Mouse (Mus musculus) kidney, embryonic 15.5 days (tissue): Measurements from ENCODE around the gene Calml3. TPM values are rescaled to one million over a fixed set of nuclear protein-coding genes. Genes with fewer than 3 reads are reported as not detected.

Experiments
- ATAC-seq: fragments of 200-750 bp; cut with Nextera tagmentation; replicated peaks from 2 replicates; pipeline ENCODE4 v1.8.0; 2017; ENCODE audit warnings: moderate TSS enrichment; ENCODE audit not compliant: low FRiP score
- H3K27ac ChIP-seq: fragments of 300-500 bp; sonication (generic); 2 replicates; pipeline ENCODE4 v1.5.1; 2015; ENCODE audit warnings: mild to moderate bottlenecking, inconsistent platforms
- H3K27me3 ChIP-seq: fragments of 300-500 bp; sonication (generic); 2 replicates; pipeline ENCODE4 v1.6.1; 2015; ENCODE audit warnings: inconsistent platforms
- H3K36me3 ChIP-seq: fragments of 300-500 bp; sonication (generic); 2 replicates; pipeline ENCODE4 v1.6.1; 2015; ENCODE audit warnings: inconsistent platforms
- H3K4me1 ChIP-seq: fragments of 300-500 bp; sonication (generic); 2 replicates; pipeline ENCODE4 v1.6.1; 2015; ENCODE audit warnings: inconsistent platforms
- H3K4me2 ChIP-seq: fragments of 300-500 bp; sonication (generic); 2 replicates; pipeline ENCODE4 v1.6.1; 2015; ENCODE audit warnings: moderate library complexity, mild to moderate bottlenecking, inconsistent platforms
- H3K4me3 ChIP-seq: fragments of 300-500 bp; sonication (generic); replicated peaks from 2 replicates; pipeline ENCODE4 v1.5.1; 2015; ENCODE audit warnings: mild to moderate bottlenecking, inconsistent platforms
- H3K9ac ChIP-seq: fragments of 300-500 bp; sonication (generic); 2 replicates; pipeline ENCODE4 v1.6.1; 2015; ENCODE audit warnings: mild to moderate bottlenecking, inconsistent platforms
- H3K9me3 ChIP-seq: fragments of 300-500 bp; sonication (generic); replicated peaks from 2 replicates; pipeline ENCODE4 v1.6.1; 2016; ENCODE audit warnings: inconsistent platforms
- WGBS: fragments of 180-500 bp; shearing (Covaris S2); methylation state at CpG from one replicate; pipeline ENCODE4 v1.1.7; 2015; ENCODE audit warnings: mixed read lengths; 5-methylcytosine and 5-hydroxymethylcytosine counted together
- polyA plus RNA-seq: library from polyadenylated mRNA; unstranded; fragments of >200 nt; fragmentation: Nextera tagmentation; extraction: Ambion mirVana; gene quantifications from 2 replicates; pipeline ENCODE4 v1.2.1, GENCODE M21; 2015

Calml3 gene
- polyA plus RNA-seq, 1 experiment from 2014 or later: 0.74 TPM

- H3K9me3 ChIP-seq: no peaks in the 10 kb centered on the region
- no peak overlapping the region for H3K4me3 ChIP-seq
- no peaks in the 10 kb centered on the region for H3K36me3 ChIP-seq
- no peaks in the 10 kb centered on the region for H3K27me3 ChIP-seq
- H3K9ac ChIP-seq: no peak overlapping the region
- H3K4me2 ChIP-seq: no peak overlapping the region
- no peak for ATAC-seq
- H3K4me1 ChIP-seq: peaks cover 19% of the 10 kb centered on the region
- no peak overlapping the region for H3K27ac ChIP-seq
Observed at GRCm38 (mm10) chr13:3767086-3767485, 37.0 kb downstream of the Calml3 start.

GRCm38 (mm10) chr13:3765781-3766180 is 38.3 kb downstream of the Calml3 start:
- Histone ChIP-seq H3K27me3 (no peaks in the 10 kb centered on the region), H3K4me1 (peaks cover 18% of the 10 kb centered on the region), H3K4me2 (no peak overlapping the region), H3K4me3 (no peak overlapping the region), H3K9me3 (no peaks in the 10 kb centered on the region), H3K9ac (no peak overlapping the region), H3K36me3 (no peaks in the 10 kb centered on the region), H3K27ac (no peak overlapping the region)
- WGBS: 83% methylated on average over 4 of the region's 4 CpGs
- ATAC-seq: no peak

- H3K36me3 ChIP-seq: no peaks in the 10 kb centered on the region
- H3K4me2 ChIP-seq: no peak overlapping the region
- H3K4me3 ChIP-seq: no peak overlapping the region
Observed at GRCm38 (mm10) chr13:3761131-3761530, 43.0 kb downstream of the Calml3 start.

GRCm38 (mm10) chr13:3758347-3758746 is 45.8 kb downstream of the Calml3 start:
- ATAC-seq: no peak
- H3K9me3 ChIP-seq: no peaks in the 10 kb centered on the region
- no peak overlapping the region for H3K27ac ChIP-seq
- 91% methylated on average over 2 of the region's 2 CpGs for WGBS
- H3K4me1 ChIP-seq: no peaks in the 10 kb centered on the region
- H3K4me3 ChIP-seq: no peak overlapping the region
- no peaks in the 10 kb centered on the region for H3K36me3 ChIP-seq
- H3K4me2 ChIP-seq: no peak overlapping the region
- no peak overlapping the region for H3K9ac ChIP-seq
- H3K27me3 ChIP-seq: no peaks in the 10 kb centered on the region

More at GRCm38 (mm10) chr13:3761131-3761530, 43.0 kb downstream of the Calml3 start:
- Histone ChIP-seq H3K27ac (no peak overlapping the region), H3K9me3 (no peaks in the 10 kb centered on the region), H3K27me3 (no peaks in the 10 kb centered on the region), H3K4me1 (no peaks in the 10 kb centered on the region), H3K9ac (no peak overlapping the region)
- WGBS: 81% methylated on average over 4 of the region's 4 CpGs
- ATAC-seq: no peak

- no peak overlapping the region for H3K4me2 ChIP-seq
- ATAC-seq: no peak
- 78% methylated on average over 2 of the region's 2 CpGs for WGBS
Observed at GRCm38 (mm10) chr13:3753291-3753690, 50.8 kb downstream of the Calml3 start.

More at GRCm38 (mm10) chr13:3753291-3753690, 50.8 kb downstream of the Calml3 start:
- H3K9me3 ChIP-seq: no peaks in the 10 kb centered on the region
- no peak overlapping the region for H3K27ac ChIP-seq
- no peaks in the 10 kb centered on the region for H3K27me3 ChIP-seq
- H3K9ac ChIP-seq: no peak overlapping the region
- H3K4me3 ChIP-seq: no peak overlapping the region
- H3K4me1 ChIP-seq: peaks cover 11% of the 10 kb centered on the region; the same call in 1 of the 2 replicates
- no peaks in the 10 kb centered on the region for H3K36me3 ChIP-seq

Other genes with a start within 250 kb of the Calml3 start
- 14.0 and 16.7 TPM in 2 replicates for gene Fam208b, start 193.2 kb downstream of the Calml3 start, polyA plus RNA-seq
- 14.4 and 15.0 TPM in 2 replicates for gene Asb13, start 170.3 kb downstream of the Calml3 start, polyA plus RNA-seq
- 0.17 and 3.2 TPM in 2 replicates for gene Calm4, start 33.4 kb upstream of the Calml3 start, polyA plus RNA-seq
- not detected in 2 replicates for gene Calm5, start 49.9 kb upstream of the Calml3 start, polyA plus RNA-seq
- 61.6 and 62.9 TPM in 2 replicates for gene Net1, start 113.9 kb upstream of the Calml3 start, polyA plus RNA-seq
- gene Tubal3, start 114.0 kb upstream of the Calml3 start, polyA plus RNA-seq: not detected in 2 replicates
- gene Ucn3, start 141.0 kb upstream of the Calml3 start, polyA plus RNA-seq: not detected in 2 replicates
- gene Akr1c14, start 244.7 kb upstream of the Calml3 start, polyA plus RNA-seq: 1.4 and 2.8 TPM in 2 replicates